Mouse (Mus musculus) spleen, postnatal 10 days (tissue): ENCODE results near the gene Col15a1.

Source experiments
- DNase-seq, 2 experiments: peaks; one replicate each; pipeline ENCODE4 v3.0.0; 2021 to 2022; ENCODE audit warnings: low spot score in 2 of 2

Col15a1 gene

DNA sequence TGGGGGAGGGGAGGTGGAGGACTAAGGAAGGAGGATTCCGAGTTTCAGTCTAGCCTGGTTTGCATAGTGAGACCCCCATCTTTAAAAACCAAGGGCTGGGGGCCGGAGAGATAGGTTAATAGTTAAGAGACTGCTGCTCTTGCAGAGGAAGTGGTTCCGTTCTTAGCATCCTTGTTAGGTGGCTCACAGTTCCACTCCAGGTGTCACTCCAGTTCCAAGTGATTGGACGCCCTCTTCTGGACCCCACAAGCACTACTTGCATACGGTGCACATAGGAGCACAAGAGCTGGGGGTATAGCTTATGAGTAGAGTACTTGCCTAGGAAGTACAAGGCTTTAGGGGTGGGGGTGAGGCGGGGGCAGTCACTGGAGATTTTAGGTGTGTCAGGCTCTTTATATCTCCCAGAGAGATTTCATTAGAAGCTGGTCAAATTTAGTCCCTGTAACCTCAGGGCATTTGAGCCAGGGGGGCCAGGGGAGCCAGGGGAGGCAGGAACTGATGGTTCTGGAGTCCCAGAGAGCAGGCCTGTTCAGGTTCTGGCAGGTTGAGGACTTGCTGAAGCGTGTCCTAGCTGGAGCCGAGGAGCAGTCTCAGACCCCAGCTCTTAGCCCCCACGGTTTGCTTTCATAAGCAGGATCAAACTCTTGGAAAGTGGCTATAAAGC is 143.6 kb downstream of the Col15a1 start:
- DNase-seq = peak; percentile 21 to 69

DNA sequence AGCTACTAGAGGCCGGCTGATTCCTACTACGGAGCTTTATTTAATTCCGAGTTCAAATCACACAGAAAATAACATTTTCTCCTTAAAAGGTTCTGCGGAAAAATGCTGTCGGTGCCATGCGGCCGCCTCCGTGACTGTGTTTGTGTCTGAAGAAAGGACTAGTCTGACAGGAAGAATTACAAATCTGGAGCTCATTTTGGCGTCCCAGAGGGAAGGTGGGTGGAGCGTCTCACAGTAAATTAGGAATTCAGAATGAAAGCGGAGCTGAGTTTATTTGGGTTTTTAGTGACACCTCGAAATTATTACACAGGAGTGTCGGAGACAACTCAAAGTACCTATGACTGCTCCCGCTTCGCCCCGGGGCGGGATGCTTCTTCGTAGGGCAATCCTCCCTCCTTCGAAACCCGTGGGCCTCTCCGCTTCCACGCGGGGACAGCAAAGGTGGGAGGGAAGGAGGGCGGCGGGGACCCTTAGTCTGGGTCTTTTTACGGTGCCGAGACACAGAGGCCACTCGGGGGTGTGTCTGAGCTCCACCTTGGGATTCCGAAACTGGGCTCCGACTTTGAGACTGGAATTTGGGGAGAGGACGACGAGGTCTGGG is 144.2 kb downstream of the Col15a1 start:
- peak in 1 of 2 experiments; percentile 55 for DNase-seq

- peak; percentile 96 to 99 for DNase-seq
These were observed 144.9 kb downstream of the Col15a1 start, which contains the start of gene Tgfbr1 for GRCm38 (mm10) chr4:47352803-47353388. Gene Tgfbr1, plus strand, starts transcription at chr4:47353222.

- peak in 1 of 2 experiments; percentile 75 for DNase-seq
These were observed 145.6 kb downstream of the Col15a1 start for GRCm38 (mm10) chr4:47353416-47354111.

- DNase-seq = no peak
These were observed 146.3 kb downstream of the Col15a1 start for GRCm38 (mm10) chr4:47354304-47354703.

DNA sequence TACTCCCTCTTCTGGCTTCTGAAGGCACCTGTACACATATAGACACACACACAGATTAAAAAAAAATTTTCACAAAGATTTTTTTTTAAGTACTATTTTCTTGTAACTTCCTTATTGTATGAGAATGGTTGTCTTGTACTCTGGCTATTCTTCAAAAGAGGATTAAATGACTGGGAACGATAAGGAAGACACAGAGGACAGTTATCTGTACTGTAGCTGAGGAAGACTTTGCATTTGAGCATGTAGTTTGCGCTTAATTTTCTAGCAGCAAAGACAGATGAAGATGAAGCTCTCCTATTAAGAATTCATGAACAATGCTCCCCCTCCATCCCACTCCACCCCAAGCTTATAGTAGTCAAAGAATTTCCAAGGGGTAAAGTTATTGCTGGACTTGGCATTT is 154.7 kb downstream of the Col15a1 start:
- DNase-seq = no peak
